Mouse (Mus musculus) natural killer cell, adult 2 months (primary cell): ENCODE measurements around the gene Rinl.
A peak's percentile ranks its signal among the peaks of the same experiment; 100 is the strongest.

Experiments used
- DNase-seq, 2 experiments: peaks; one replicate each; pipeline ENCODE4 v3.0.0; 2022; ENCODE audit warnings: low spot score in 2 of 2

Rinl gene

GRCm38 (mm10) chr7:28809401-28810089 is 20.8 kb downstream of the Rinl start:
- DNase-seq, result peak in 1 of 2 experiments; percentile 74

GRCm38 (mm10) chr7:28810107-28811066 is 21.6 kb downstream of the Rinl start:
- peak; percentile 99 for DNase-seq

GRCm38 (mm10) chr7:28811228-28811627 is 22.5 kb downstream of the Rinl start:
- DNase-seq, result peak; percentile 86 to 92

GRCm38 (mm10) chr7:28811640-28812275 is 23.0 kb downstream of the Rinl start:
- no peak for DNase-seq

- no peak for DNase-seq
These were observed 23.7 kb downstream of the Rinl start for GRCm38 (mm10) chr7:28812436-28812835.

GRCm38 (mm10) chr7:28812949-28813348 is 24.2 kb downstream of the Rinl start:
- DNase-seq, result no peak

- no peak for DNase-seq
These were observed 25.7 kb downstream of the Rinl start for GRCm38 (mm10) chr7:28814306-28815034.

- DNase-seq, result no peak
These were observed 26.5 kb downstream of the Rinl start for GRCm38 (mm10) chr7:28815230-28815629.

- peak in 1 of 2 experiments; percentile 45 for DNase-seq
These were observed 27.4 kb downstream of the Rinl start for GRCm38 (mm10) chr7:28816201-28816600.

GRCm38 (mm10) chr7:28816920-28817319 is 28.2 kb downstream of the Rinl start:
- no peak for DNase-seq

- no peak for DNase-seq
These were observed 28.8 kb downstream of the Rinl start for GRCm38 (mm10) chr7:28817524-28817923.

- no peak for DNase-seq
These were observed 29.2 kb downstream of the Rinl start for GRCm38 (mm10) chr7:28817957-28818356.

GRCm38 (mm10) chr7:28818436-28818835 is 29.7 kb downstream of the Rinl start:
- DNase-seq, result no peak

GRCm38 (mm10) chr7:28818861-28819452 is 30.2 kb downstream of the Rinl start:
- no peak for DNase-seq

- DNase-seq, result no peak
These were observed 30.8 kb downstream of the Rinl start for GRCm38 (mm10) chr7:28819571-28819970.

GRCm38 (mm10) chr7:28820358-28821260 is 31.8 kb downstream of the Rinl start:
- DNase-seq, result peak; percentile 67 to 82

- no peak for DNase-seq
These were observed 32.6 kb downstream of the Rinl start for GRCm38 (mm10) chr7:28821261-28821831.

- DNase-seq, result no peak
These were observed 33.8 kb downstream of the Rinl start for GRCm38 (mm10) chr7:28822556-28822955.

GRCm38 (mm10) chr7:28822993-28823903 is 34.5 kb downstream of the Rinl start:
- DNase-seq, result no peak
